Mouse (Mus musculus): Measurements from ENCODE around the gene Cort. TPM values are rescaled to one million over a fixed set of nuclear protein-coding genes. Genes with fewer than 3 reads are reported as not detected.

Gene Cort
- polyA plus RNA-seq, 1 experiment from 2014 or later = 0.19 TPM

- Histone ChIP-seq H3K27me3 (ENCODE audit: low read depth, poor library complexity, severe bottlenecking) (no peaks in the 10 kb centered on the region; the same call in 1 of the 2 replicates), H3K4me3 (no peak overlapping the region), H3K27ac (replicated peaks) (no peak overlapping the region), H3K36me3 (no peaks in the 10 kb centered on the region), H3K9me3 (replicated peaks) (no peaks in the 10 kb centered on the region), H3K4me1 (peaks cover 20% of the 10 kb centered on the region)
- 33% methylated on average over 4 of the region's 4 CpGs for WGBS
- DNase-seq (ENCODE audit: low spot score) = no peak
These were observed 17.0 kb upstream of the Cort start for GRCm38 (mm10) chr4:149143594-149143993.

GRCm38 (mm10) chr4:149138515-149138914, 12.0 kb upstream of the Cort start:
- Histone ChIP-seq H3K27ac (replicated peaks) (no peak overlapping the region), H3K4me1 (peaks cover 11% of the 10 kb centered on the region), H3K36me3 (peaks cover 13% of the 10 kb centered on the region), H3K4me3 (no peak overlapping the region), H3K27me3 (ENCODE audit: low read depth, poor library complexity, severe bottlenecking) (no peaks in the 10 kb centered on the region; the same call in 1 of the 2 replicates), H3K9me3 (replicated peaks) (no peaks in the 10 kb centered on the region)
- 85% methylated on average over 8 of the region's 8 CpGs for WGBS
- DNase-seq (ENCODE audit: low spot score) = no peak

- Histone ChIP-seq H3K4me1 (peaks cover 18% of the 10 kb centered on the region), H3K27me3 (ENCODE audit: low read depth, poor library complexity, severe bottlenecking) (no peaks in the 10 kb centered on the region), H3K9me3 (replicated peaks) (no peaks in the 10 kb centered on the region), H3K4me3 (peak within 1 kb of the TSS; percentile 60), H3K27ac (replicated peaks) (peak within 1 kb of the TSS; percentile 93), H3K36me3 (peaks cover 24% of the 10 kb centered on the region)
- under 1% methylated on average over 68 of the region's 68 CpGs for WGBS
- peak; percentile 95 for DNase-seq (ENCODE audit: low spot score)
These were observed 10.6 kb upstream of the Cort start, which contains the start of gene Cenps for GRCm38 (mm10) chr4:149136982-149137770. Gene Cenps (minus strand): TSS chr4:149137629.

GRCm38 (mm10) chr4:149136116-149136850, 9.7 kb upstream of the Cort start:
- peak overlapping the region; percentile 60 for H3K4me3 ChIP-seq
- H3K9me3 ChIP-seq (replicated peaks) = no peaks in the 10 kb centered on the region
- 72% methylated on average over 18 of the region's 18 CpGs for WGBS
- peaks cover 20% of the 10 kb centered on the region for H3K4me1 ChIP-seq
- H3K27me3 ChIP-seq (ENCODE audit: low read depth, poor library complexity, severe bottlenecking) = no peaks in the 10 kb centered on the region
- peaks cover 33% of the 10 kb centered on the region for H3K36me3 ChIP-seq
- H3K27ac ChIP-seq (replicated peaks) = peak overlapping the region; percentile 93
- no peak for DNase-seq (ENCODE audit: low spot score)

- Histone ChIP-seq H3K36me3 (peaks cover 62% of the 10 kb centered on the region), H3K27me3 (ENCODE audit: low read depth, poor library complexity, severe bottlenecking) (no peaks in the 10 kb centered on the region), H3K27ac (replicated peaks) (0 out of 2 replicates have a peak overlapping the region, but pooled peaks have one; percentile 9), H3K4me3 (no peak overlapping the region), H3K9me3 (replicated peaks) (no peaks in the 10 kb centered on the region), H3K4me1 (peaks cover 20% of the 10 kb centered on the region)
- 83% methylated on average over 5 of the region's 5 CpGs for WGBS
- no peak for DNase-seq (ENCODE audit: low spot score)
These were observed 6.8 kb upstream of the Cort start for GRCm38 (mm10) chr4:149133395-149133794.

GRCm38 (mm10) chr4:149131789-149132565, 5.4 kb upstream of the Cort start:
- Histone ChIP-seq H3K9me3 (replicated peaks) (no peaks in the 10 kb centered on the region), H3K27me3 (ENCODE audit: low read depth, poor library complexity, severe bottlenecking) (no peaks in the 10 kb centered on the region), H3K27ac (replicated peaks) (no peak overlapping the region), H3K36me3 (peaks cover 76% of the 10 kb centered on the region), H3K4me1 (peaks cover 26% of the 10 kb centered on the region), H3K4me3 (no peak overlapping the region)
- WGBS = 93% methylated on average over 21 of the region's 21 CpGs
- DNase-seq (ENCODE audit: low spot score) = no peak

GRCm38 (mm10) chr4:149131021-149131752, 4.6 kb upstream of the Cort start:
- Histone ChIP-seq H3K4me1 (peaks cover 21% of the 10 kb centered on the region), H3K36me3 (peaks cover 84% of the 10 kb centered on the region), H3K27ac (replicated peaks) (no peak overlapping the region), H3K4me3 (no peak overlapping the region), H3K27me3 (ENCODE audit: low read depth, poor library complexity, severe bottlenecking) (no peaks in the 10 kb centered on the region), H3K9me3 (replicated peaks) (no peaks in the 10 kb centered on the region)
- DNase-seq (ENCODE audit: low spot score) = no peak
- WGBS = 89% methylated on average over 23 of the region's 23 CpGs

- no peak for DNase-seq (ENCODE audit: low spot score)
- WGBS = 82% methylated on average over 18 of the region's 18 CpGs
- Histone ChIP-seq H3K9me3 (replicated peaks) (no peaks in the 10 kb centered on the region), H3K4me3 (no peak overlapping the region), H3K36me3 (peaks cover 78% of the 10 kb centered on the region), H3K27me3 (ENCODE audit: low read depth, poor library complexity, severe bottlenecking) (no peaks in the 10 kb centered on the region), H3K27ac (replicated peaks) (peak overlapping the region; percentile 55; the same call in 1 of the 2 replicates), H3K4me1 (peaks cover 23% of the 10 kb centered on the region; the same call in 1 of the 2 replicates)
These were observed 1.9 kb upstream of the Cort start for GRCm38 (mm10) chr4:149128467-149128866.

GRCm38 (mm10) chr4:149126115-149126509, 451 bp downstream of the Cort start:
- no peaks in the 10 kb centered on the region for H3K9me3 ChIP-seq (replicated peaks)
- no peak overlapping the region for H3K4me3 ChIP-seq
- peaks cover 14% of the 10 kb centered on the region; the same call in 1 of the 2 replicates for H3K4me1 ChIP-seq
- DNase-seq (ENCODE audit: low spot score) = no peak
- peak overlapping the region; percentile 55 for H3K27ac ChIP-seq (replicated peaks)
- H3K27me3 ChIP-seq (ENCODE audit: low read depth, poor library complexity, severe bottlenecking) = no peaks in the 10 kb centered on the region
- WGBS = 82% methylated on average over 6 of the region's 6 CpGs
- H3K36me3 ChIP-seq = peaks cover 57% of the 10 kb centered on the region

GRCm38 (mm10) chr4:149125341-149126114, 1.0 kb downstream of the Cort start:
- no peak for DNase-seq (ENCODE audit: low spot score)
- WGBS = 52% methylated on average over 11 of the region's 11 CpGs
- no peaks in the 10 kb centered on the region for H3K27me3 ChIP-seq (ENCODE audit: low read depth, poor library complexity, severe bottlenecking)
- H3K9me3 ChIP-seq (replicated peaks) = no peaks in the 10 kb centered on the region
- peak overlapping the region; percentile 60 for H3K27ac ChIP-seq (replicated peaks)
- H3K4me1 ChIP-seq = peaks cover 14% of the 10 kb centered on the region; the same call in 1 of the 2 replicates
- no peak overlapping the region for H3K4me3 ChIP-seq
- peaks cover 53% of the 10 kb centered on the region for H3K36me3 ChIP-seq

- WGBS = 63% methylated on average over 5 of the region's 5 CpGs
These were observed 3.1 kb downstream of the Cort start for GRCm38 (mm10) chr4:149123432-149123831.

More at GRCm38 (mm10) chr4:149123432-149123831, 3.1 kb downstream of the Cort start:
- Histone ChIP-seq H3K9me3 (replicated peaks) (no peaks in the 10 kb centered on the region), H3K4me3 (no peak overlapping the region), H3K36me3 (peaks cover 32% of the 10 kb centered on the region), H3K27me3 (ENCODE audit: low read depth, poor library complexity, severe bottlenecking) (no peaks in the 10 kb centered on the region), H3K27ac (replicated peaks) (no peak overlapping the region), H3K4me1 (peaks cover 20% of the 10 kb centered on the region; the same call in 1 of the 2 replicates)
- DNase-seq (ENCODE audit: low spot score) = no peak

All from midbrain, embryonic 10.5 days (tissue).